Mouse (Mus musculus) left cerebral cortex, adult 2 months (tissue): ENCODE results near the gene Aqp9. TPM values are rescaled to one million over a fixed set of nuclear protein-coding genes. Genes with fewer than 3 reads are reported as not detected.

Experiments
- DNase-seq, 2 experiments: peaks; one replicate each; pipeline ENCODE4 v3.0.0; 2021 to 2022; ENCODE audit warnings: low spot score in 2 of 2, mixed read lengths in 1 of 2; ENCODE audit errors: extremely low spot score in 1 of 2
- H3K27ac ChIP-seq: fragments of 200-600 bp; 2 replicates; pipeline ENCODE4 v1.8.1; 2022
- H3K4me3 ChIP-seq: fragments of 200-600 bp; 2 replicates; pipeline ENCODE4 v1.8.1; 2022
- CTCF ChIP-seq: fragments of 200-600 bp; IDR thresholded peaks from 2 replicates; pipeline ENCODE4 v1.8.1; 2022; ENCODE audit warnings: antibody characterized with exemption, mild to moderate bottlenecking, moderate library complexity
- intact Hi-C: fragments of 180-260 bp; cut with DNase I; formaldehyde crosslinking; loops from one replicate; pipeline ENCODE4 v1.15.1; 2025
- long read RNA-seq, 2 experiments: library from polyadenylated mRNA; stranded (forward); transcript quantifications; one replicate each; pipeline ENCODE4 v2.0.0; 2021; ENCODE audit warnings: borderline mapping rate in 2 of 2
- total RNA-seq, 2 experiments: library from RNA; stranded (reverse); gene quantifications; 2 replicates each; pipeline ENCODE4 v1.2.3; 2021

Aqp9 gene
- 1 to 10 TPM; 3.1 to 3.4 TPM for total RNA-seq
- long read RNA-seq, experiment 1, partial matches to known transcripts = 0 of 1 reads
- long read RNA-seq, experiment 1, other reads (novel, unspliced or antisense) = 1 of 1 reads
- long read RNA-seq, experiment 2 = 0 reads

DNA sequence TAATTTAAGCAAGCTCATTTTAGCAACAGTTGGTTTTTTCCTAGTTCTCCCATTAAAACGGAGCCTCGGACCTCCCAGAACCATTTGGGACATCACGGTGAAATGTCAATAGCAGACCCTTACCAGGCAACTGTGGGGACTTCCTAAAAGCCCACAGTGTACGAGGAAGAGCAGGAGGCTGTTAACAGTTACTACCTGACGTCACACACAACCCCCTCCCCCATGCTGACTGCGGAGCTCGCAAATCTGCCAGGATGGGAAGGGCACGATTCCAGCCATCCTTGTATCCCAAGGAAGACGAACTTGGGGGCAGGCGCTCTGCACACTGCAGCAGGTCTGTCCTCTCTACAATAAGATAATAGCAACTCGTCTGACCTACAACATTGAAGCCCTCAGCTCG is at the start of gene Aqp9:
TSS of gene Aqp9 (minus strand) at position 172 of the 400 bp plus-strand sequence.
- TF ChIP-seq CTCF = no peak
- Histone ChIP-seq H3K27ac (no peak within 1 kb of the TSS), H3K4me3 (no peak within 1 kb of the TSS)
- no peak for DNase-seq
- intact Hi-C loops = no loop called here

DNA sequence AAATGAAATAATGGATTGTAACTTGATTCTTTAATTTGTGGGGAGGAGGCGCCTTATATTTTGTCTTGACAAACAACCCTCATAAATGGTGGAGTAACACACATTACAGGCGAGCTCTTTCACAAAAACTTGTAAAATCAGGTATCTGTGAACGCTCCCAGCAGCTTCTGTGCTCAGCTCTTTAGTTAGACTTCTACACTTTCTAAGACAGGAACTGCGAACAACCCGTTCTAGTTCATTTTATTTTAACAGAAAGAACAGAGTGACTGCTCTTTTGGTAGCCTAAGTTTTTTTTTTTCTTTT is 49.3 kb upstream of the Aqp9 start:
- no peak for TF ChIP-seq CTCF
- intact Hi-C loops = loop anchor here (10.0 kb wide), 4 partner anchors 137 to 1463 kb away; no protein-coding TSS in a partner anchor
- DNase-seq = no peak
- no peak overlapping the region for H3K27ac ChIP-seq
- no peak overlapping the region for H3K4me3 ChIP-seq

DNA sequence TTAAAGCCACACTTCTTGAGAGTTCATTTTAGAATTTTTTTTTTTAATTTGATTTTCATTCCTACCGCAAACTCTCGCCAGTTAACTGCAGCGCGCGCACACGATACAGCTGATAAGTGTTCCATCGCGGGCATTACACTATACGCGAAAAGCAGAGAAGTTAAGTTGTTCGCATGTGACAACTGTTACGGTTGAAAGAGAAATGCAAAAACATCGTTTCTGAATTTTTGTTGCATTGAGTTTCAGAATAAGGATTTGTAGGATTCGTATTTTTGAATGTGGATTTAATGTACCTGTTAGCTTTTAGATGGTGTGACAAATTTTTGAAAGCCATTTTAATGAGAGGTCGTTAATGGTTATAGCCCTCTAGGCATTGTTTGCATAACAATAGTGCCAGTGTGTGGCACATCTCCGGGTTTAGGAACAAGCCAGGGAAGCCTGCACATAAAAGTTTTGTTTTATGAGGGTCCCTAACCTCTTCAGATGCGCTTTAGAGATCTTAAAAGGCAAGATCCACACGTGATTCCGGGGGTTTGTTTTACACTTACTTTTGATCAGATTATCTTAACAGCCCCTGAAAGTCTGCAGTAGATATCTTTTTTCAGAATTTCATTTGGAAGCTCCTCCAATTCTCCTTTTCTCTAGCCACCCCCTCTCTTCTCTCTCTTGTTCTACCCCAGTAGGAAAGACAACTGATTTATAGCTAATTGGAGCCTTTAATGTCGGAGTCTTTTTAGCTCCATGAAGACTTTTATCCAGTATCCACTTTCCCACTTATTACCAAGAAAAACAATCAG is 48.7 kb upstream of the Aqp9 start:
- Histone ChIP-seq H3K4me3 (no peak overlapping the region), H3K27ac (no peak overlapping the region)
- intact Hi-C loops = loop anchor here (10.0 kb wide), 4 partner anchors 138 to 1462 kb away; no protein-coding TSS in a partner anchor
- no peak for DNase-seq
- TF ChIP-seq CTCF = no peak

DNA sequence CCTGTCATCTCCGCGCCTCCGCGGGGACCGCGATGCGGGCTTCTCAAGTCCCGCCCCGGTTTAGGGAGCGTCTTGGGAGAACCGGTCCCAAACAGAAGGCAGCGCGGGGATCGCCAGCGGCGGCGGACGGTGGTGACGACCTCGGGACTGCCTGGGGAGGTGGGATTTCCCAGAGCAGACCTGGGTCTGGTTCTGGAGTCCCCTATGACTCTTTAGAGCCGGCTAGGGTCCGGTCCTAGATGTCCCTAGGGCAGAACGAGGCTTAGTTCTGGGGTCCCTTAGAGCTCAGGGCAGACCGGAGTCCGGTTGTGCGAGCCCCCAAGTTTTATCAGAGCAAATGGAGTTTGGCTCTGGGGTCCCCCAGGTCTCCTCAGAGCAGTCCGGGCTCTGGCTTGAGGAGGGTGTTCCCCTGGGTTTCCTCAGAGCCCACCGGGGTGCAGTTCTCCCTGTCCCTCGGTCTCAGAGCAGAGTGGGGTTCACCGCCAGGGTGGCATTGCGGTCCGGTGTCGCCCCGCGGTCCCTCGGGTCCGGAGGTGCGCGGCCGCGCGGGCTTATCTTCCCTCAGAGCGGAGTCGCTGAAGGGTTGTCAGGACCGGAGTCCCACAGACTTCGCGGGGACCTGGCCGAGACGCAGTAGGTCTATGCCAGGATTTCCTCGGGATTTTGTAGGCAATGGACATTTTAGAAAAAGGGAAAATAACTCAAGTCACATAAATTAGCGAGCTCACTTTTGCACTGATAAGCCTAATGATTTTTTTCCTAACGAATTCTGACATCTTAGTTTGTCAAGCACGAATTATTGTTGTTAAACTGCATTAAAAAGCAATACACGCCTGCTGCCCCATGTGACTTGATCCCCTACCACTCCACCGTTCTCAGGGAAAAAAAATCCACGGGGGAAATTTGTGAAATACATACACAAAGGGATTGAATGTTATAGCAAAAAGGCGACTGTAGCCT is 47.8 kb upstream of the Aqp9 start:
- DNase-seq = peak in 1 of 2 experiments; percentile 12
- H3K27ac ChIP-seq = no peak overlapping the region

DNA sequence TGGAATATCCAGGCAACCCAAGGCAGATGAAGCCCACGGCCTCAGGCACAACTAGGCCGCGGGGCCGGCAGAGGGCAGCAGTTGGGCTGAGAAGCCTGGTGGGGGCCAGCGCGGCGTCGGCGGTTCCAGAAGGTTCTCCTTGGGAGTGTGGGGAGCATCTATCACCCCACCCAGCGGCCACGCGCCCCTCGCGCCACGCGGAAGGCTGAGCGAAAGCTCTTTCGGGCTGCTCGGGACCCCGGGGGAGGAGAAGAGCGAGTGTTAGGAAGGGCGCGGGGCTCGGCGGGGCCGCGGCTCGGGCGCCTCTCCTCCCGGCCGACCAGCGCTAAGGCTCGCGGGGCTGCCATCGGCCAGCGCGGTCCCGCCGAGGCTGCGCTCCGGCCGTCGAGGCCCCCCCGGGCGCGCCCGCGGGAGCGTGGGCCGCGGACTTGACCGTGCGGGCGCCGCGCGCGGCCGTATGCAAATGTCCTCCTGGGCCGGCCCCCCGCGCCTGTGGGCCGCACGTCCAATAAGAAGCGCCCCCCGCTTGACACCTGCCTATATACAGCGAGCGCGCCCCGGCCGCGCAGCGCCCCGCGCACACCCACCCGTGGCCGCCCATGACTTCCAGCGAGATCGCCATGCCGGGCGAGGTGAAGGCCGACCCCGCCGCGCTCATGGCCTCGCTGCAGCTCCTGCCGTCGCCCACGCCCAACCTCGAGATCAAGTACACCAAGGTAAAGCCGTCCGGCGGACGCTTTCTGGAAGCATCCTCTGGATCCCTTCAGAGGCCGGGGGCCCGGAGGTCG is 47.0 kb upstream of the Aqp9 start, which contains the start of gene Aldh1a2:
TSS of gene Aldh1a2 (plus strand) at position 542 of the 788 bp plus-strand sequence.
- DNase-seq = peak; percentile 16 to 19
- Histone ChIP-seq H3K4me3 (peak within 1 kb of the TSS; percentile 33), H3K27ac (no peak within 1 kb of the TSS)
- intact Hi-C loops = loop anchor here (10.0 kb wide), 4 partner anchors 139 to 1461 kb away; no protein-coding TSS in a partner anchor
- TF ChIP-seq CTCF = peak; percentile 54

More for the DNA sequence above, 47.8 kb upstream of the Aqp9 start:
- intact Hi-C loops = loop anchor here (10.0 kb wide), 4 partner anchors 138 to 1462 kb away; no protein-coding TSS in a partner anchor
- no peak for TF ChIP-seq CTCF
- peak overlapping the region; percentile 33 for H3K4me3 ChIP-seq

DNA sequence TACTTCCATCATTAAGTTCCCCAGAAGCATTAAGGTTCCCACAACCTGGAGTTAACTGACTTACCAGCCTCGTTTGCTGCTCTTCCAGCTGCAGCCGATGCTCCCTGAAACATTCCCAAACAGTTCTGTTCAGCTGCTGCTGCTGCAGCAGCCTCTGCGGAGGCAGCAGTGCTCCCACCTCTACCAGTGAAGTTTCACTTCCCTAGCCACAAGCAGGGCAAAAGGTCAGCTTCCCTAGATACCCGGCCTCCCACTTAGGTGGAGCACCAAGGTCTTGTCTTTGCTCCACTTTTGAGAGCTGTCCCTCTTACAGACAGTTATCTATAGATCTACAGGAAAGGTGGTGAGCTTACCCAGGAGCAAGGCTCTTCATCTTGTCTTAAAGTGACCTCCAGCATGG is 45.2 kb upstream of the Aqp9 start:
- intact Hi-C loops = loop anchor here (10.0 kb wide), 4 partner anchors 141 to 1459 kb away; no protein-coding TSS in a partner anchor
- DNase-seq = no peak
- Histone ChIP-seq H3K4me3 (no peak overlapping the region), H3K27ac (no peak overlapping the region)
- no peak for TF ChIP-seq CTCF

DNA sequence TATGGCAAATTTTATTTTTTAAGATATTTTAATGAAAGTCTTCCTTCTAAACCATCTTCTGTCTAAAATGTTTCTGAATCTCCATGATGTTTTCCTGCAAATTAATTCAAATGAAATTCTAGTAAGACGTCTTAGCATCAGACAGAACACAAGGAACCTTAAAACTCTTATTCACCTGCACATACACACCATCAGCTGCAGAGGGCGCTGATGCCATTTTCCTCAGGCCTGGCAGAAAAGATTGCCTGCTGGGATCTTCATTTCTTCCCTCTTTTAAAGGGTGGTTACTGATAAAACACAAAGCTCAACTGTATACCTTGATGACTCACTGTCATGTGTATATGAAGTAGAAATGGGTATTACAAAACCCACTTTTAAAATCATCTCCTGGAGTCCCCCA is 42.4 kb upstream of the Aqp9 start:
- no peak overlapping the region for H3K4me3 ChIP-seq
- intact Hi-C loops = loop anchor here (1.0 to 10.0 kb wide), 5 partner anchors 144 to 1456 kb away; no protein-coding TSS in a partner anchor
- peak; percentile 93 for TF ChIP-seq CTCF
- H3K27ac ChIP-seq = no peak overlapping the region
- DNase-seq = peak; percentile 16 to 59

DNA sequence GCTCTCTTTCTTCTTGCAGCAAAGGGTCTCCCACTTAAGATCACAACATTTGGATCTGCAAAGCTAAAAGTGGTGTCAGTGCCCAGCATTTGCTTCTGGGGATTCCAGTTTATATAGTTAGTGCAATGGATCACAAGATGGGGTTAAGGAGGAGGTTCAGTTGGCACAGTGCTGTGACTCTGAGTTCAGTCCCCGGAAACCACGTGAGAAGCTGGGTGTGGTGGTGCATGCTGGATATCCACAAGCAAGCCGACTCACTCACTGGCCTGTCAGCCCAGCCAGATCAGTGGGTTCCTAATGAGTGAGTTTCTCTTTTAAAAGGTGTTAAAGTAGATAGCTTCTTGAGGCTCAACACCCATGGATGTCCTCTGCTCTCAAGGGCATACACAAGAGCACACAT is 40.8 kb upstream of the Aqp9 start:
- no peak for DNase-seq
- H3K27ac ChIP-seq = no peak overlapping the region
- intact Hi-C loops = no loop called here
- no peak overlapping the region for H3K4me3 ChIP-seq
- TF ChIP-seq CTCF = no peak

DNA sequence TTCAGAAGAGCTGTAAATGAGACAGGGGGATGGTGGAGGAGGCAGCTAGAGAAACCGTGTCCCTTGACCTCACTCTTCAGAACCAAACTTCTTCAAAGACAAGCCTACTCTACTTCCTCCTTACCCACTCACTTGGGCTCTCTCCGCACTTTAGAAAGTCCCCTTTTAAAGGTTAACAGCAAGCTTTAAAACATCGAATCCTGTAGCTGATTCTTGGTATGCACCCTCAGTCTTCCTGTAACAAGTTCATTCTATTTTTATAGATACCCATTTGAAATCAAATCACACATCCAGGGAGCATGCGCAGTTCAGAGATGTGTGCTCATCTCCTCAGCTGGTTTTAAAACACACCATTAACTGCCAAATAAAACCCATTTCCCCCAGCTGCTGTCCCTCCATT is 33.8 kb upstream of the Aqp9 start:
- Histone ChIP-seq H3K4me3 (no peak overlapping the region), H3K27ac (no peak overlapping the region)
- intact Hi-C loops = no loop called here
- TF ChIP-seq CTCF = no peak
- no peak for DNase-seq

DNA sequence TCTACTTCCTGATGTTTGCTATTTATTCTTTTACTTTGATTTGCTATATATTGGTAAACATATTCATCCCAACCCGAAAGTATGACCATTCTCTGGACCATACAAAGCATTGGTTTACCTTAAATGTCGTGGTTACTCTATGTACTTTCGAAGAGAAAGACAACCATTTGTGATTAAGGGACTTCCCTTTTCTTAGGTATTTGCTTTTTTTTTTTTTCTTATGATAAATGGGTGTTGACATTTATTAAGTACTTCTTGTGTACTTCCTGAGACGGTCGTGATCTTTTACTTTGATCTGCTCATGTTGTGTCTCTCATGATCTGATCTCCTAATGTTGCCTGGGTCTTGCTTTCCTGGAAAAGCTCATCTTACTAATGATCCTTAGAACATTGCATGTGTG is 30.3 kb upstream of the Aqp9 start:
- no peak for TF ChIP-seq CTCF
- Histone ChIP-seq H3K4me3 (no peak overlapping the region), H3K27ac (no peak overlapping the region)
- no peak for DNase-seq
- intact Hi-C loops = no loop called here
